Mouse (Mus musculus) brain, embryonic 14.5 days (tissue): ENCODE measurements around the gene Tmsb15l.

Source experiments
- CTCF ChIP-seq: fragments of 200-500 bp; IDR thresholded peaks from 2 replicates; pipeline ENCODE4 v1.5.1; 2012; ENCODE audit warnings: inconsistent platforms, mild to moderate bottlenecking, moderate library complexity, borderline replicate concordance; ENCODE audit not compliant: insufficient read depth, insufficient read length; ENCODE audit errors: extremely low read depth
- POLR2A ChIP-seq: fragments of 200-500 bp; IDR thresholded peaks from 2 replicates; pipeline ENCODE4 v1.6.1; 2012; ENCODE audit warnings: mild to moderate bottlenecking, inconsistent platforms, borderline replicate concordance; ENCODE audit not compliant: poor library complexity, insufficient read depth, insufficient read length, severe bottlenecking; ENCODE audit errors: extremely low read depth

GRCm38 (mm10) chrX:136976424-136977084, at the start of gene Tmsb15l, which contains the start of gene Tmsb15b1:
- TF ChIP-seq CTCF (no peak), POLR2A (peak; percentile 12; the same call in 1 of the 2 replicates)
